Mouse (Mus musculus) heart, embryonic 11.5 days (tissue): ENCODE data around the gene Cryz. TPM values are rescaled to one million over a fixed set of nuclear protein-coding genes. Genes with fewer than 3 reads are reported as not detected.
A peak's percentile ranks its signal among the peaks of the same experiment; 100 is the strongest.
"Not testable (repeated sequence)": the region's sequence is repeated elsewhere in the genome, so short reads cannot be mapped to it uniquely, and the experiment has no call there.

ENCODE experiments used
- ATAC-seq: fragments of 200-750 bp; cut with Nextera tagmentation; replicated peaks from 2 replicates; pipeline ENCODE4 v1.8.0; 2017; ENCODE audit warnings: moderate library complexity; ENCODE audit not compliant: insufficient number of reproducible peaks, low FRiP score, low TSS enrichment
- H3K27ac ChIP-seq: fragments of 300-500 bp; sonication (generic); 2 replicates; pipeline ENCODE4 v1.5.1; 2014; ENCODE audit warnings: mild to moderate bottlenecking, low read depth, low read length
- H3K27me3 ChIP-seq: fragments of 300-500 bp; sonication (generic); 2 replicates; pipeline ENCODE4 v1.6.1; 2014; ENCODE audit warnings: mild to moderate bottlenecking, low read length, mixed read lengths; ENCODE audit not compliant: control insufficient read depth, insufficient read depth
- H3K36me3 ChIP-seq: fragments of 300-500 bp; sonication (generic); 2 replicates; pipeline ENCODE4 v1.6.1; 2014; ENCODE audit warnings: mild to moderate bottlenecking, low read length, moderate library complexity, mixed read lengths; ENCODE audit not compliant: control insufficient read depth, insufficient read depth
- H3K4me1 ChIP-seq: fragments of 300-500 bp; sonication (generic); 2 replicates; pipeline ENCODE4 v1.6.1; 2014; ENCODE audit warnings: low read length; ENCODE audit not compliant: control insufficient read depth, insufficient read depth
- H3K4me2 ChIP-seq: fragments of 300-500 bp; sonication (generic); 2 replicates; pipeline ENCODE4 v1.6.1; 2014; ENCODE audit warnings: mild to moderate bottlenecking, moderate library complexity
- H3K4me3 ChIP-seq: fragments of 300-500 bp; sonication (generic); 2 replicates; pipeline ENCODE4 v1.5.1; 2014; ENCODE audit warnings: low read depth, low read length
- H3K9ac ChIP-seq: fragments of 300-500 bp; sonication (generic); 2 replicates; pipeline ENCODE4 v1.6.1; 2014; ENCODE audit warnings: mild to moderate bottlenecking, low read depth, low read length, moderate library complexity
- H3K9me3 ChIP-seq: fragments of 300-500 bp; sonication (generic); replicated peaks from 2 replicates; pipeline ENCODE4 v1.6.1; 2016; ENCODE audit warnings: low read length; ENCODE audit not compliant: control insufficient read depth
- WGBS: fragments of 180-500 bp; shearing (Covaris S2); extraction: QIAGEN DNeasy Blood & Tissue Kit; methylation state at CpG from one replicate; pipeline ENCODE4 v1.1.7; 2014; ENCODE audit not compliant: insufficient replicate concordance; 5-methylcytosine and 5-hydroxymethylcytosine counted together
- polyA plus RNA-seq: library from polyadenylated mRNA; unstranded; fragments of >200 nt; fragmentation: Nextera tagmentation; extraction: Ambion mirVana; gene quantifications from 2 replicates; pipeline ENCODE4 v1.2.1, GENCODE M21; 2014

Cryz gene
- polyA plus RNA-seq, 1 experiment from 2014 or later = 12.2 TPM

DNA sequence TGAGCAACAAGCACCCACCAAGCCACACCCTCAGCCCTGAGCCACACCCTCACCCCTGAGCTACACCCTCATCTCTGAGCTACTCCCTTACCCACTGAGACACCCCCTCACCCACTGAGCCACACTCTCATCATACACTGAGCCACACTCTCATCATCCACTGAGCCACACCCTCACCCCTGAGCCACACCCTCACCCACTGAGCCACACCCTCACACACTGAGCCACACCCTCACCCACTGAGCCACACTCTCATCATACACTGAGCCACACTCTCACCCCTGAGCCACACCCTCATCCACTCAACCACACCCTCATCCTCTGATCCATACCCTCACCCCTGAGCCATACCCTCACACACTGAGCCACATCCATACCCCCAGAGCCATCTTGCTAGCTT is 31.8 kb downstream of the Cryz start:
- H3K4me2 ChIP-seq = no peak overlapping the region
- H3K4me3 ChIP-seq = no peak overlapping the region
- no peaks in the 10 kb centered on the region for H3K36me3 ChIP-seq
- no peaks in the 10 kb centered on the region for H3K9me3 ChIP-seq
- no peaks in the 10 kb centered on the region for H3K27me3 ChIP-seq
- H3K4me1 ChIP-seq = no peaks in the 10 kb centered on the region
- H3K27ac ChIP-seq = no peak overlapping the region
- peak; percentile 80 for ATAC-seq
- H3K9ac ChIP-seq = no peak overlapping the region

- not testable (repeated sequence) for H3K9me3 ChIP-seq, ATAC-seq, H3K4me1 ChIP-seq, H3K27me3 ChIP-seq, H3K4me2 ChIP-seq, H3K36me3 ChIP-seq, H3K4me3 ChIP-seq, H3K27ac ChIP-seq, H3K9ac ChIP-seq
- WGBS = 75% methylated on average over 2 of the region's 2 CpGs
These were observed 34.8 kb downstream of the Cryz start for GRCm38 (mm10) chr3:154631281-154631680.

- H3K27ac ChIP-seq = no peak overlapping the region
- no peaks in the 10 kb centered on the region for H3K27me3 ChIP-seq
- WGBS = 88% methylated on average over 5 of the region's 5 CpGs
- no peak for ATAC-seq
- no peaks in the 10 kb centered on the region for H3K36me3 ChIP-seq
- H3K4me1 ChIP-seq = no peaks in the 10 kb centered on the region
- no peak overlapping the region for H3K4me2 ChIP-seq
- no peaks in the 10 kb centered on the region for H3K9me3 ChIP-seq
- H3K9ac ChIP-seq = no peak overlapping the region
- no peak overlapping the region for H3K4me3 ChIP-seq
These were observed 36.6 kb downstream of the Cryz start for GRCm38 (mm10) chr3:154633091-154633490.

- 0 out of 2 replicates have a peak overlapping the region, but pooled peaks have one; percentile 2 for H3K4me3 ChIP-seq
- WGBS = 51% methylated on average over 29 of the region's 29 CpGs
- H3K27ac ChIP-seq = no peak overlapping the region
- no peaks in the 10 kb centered on the region for H3K4me1 ChIP-seq
- H3K36me3 ChIP-seq = no peaks in the 10 kb centered on the region
- ATAC-seq = no peak
- H3K9ac ChIP-seq = no peak overlapping the region
- peak overlapping the region; percentile 52 for H3K4me2 ChIP-seq
- no peaks in the 10 kb centered on the region for H3K9me3 ChIP-seq
- H3K27me3 ChIP-seq = peaks cover 13% of the 10 kb centered on the region
These were observed 50.3 kb downstream of the Cryz start for GRCm38 (mm10) chr3:154646638-154647442.

- Histone ChIP-seq H3K9ac (no peak overlapping the region), H3K4me3 (0 out of 2 replicates have a peak overlapping the region, but pooled peaks have one; percentile 2)
These were observed 50.9 kb downstream of the Cryz start for GRCm38 (mm10) chr3:154647443-154647780.

GRCm38 (mm10) chr3:154649411-154650285 is 53.1 kb downstream of the Cryz start:
- H3K4me3 ChIP-seq = no peak overlapping the region
- no peak for ATAC-seq

More at GRCm38 (mm10) chr3:154647443-154647780, 50.9 kb downstream of the Cryz start:
- H3K4me1 ChIP-seq = no peaks in the 10 kb centered on the region
- H3K9me3 ChIP-seq = no peaks in the 10 kb centered on the region
- H3K4me2 ChIP-seq = peak overlapping the region; percentile 52
- no peak for ATAC-seq
- H3K27ac ChIP-seq = no peak overlapping the region
- H3K27me3 ChIP-seq = peaks cover 18% of the 10 kb centered on the region
- H3K36me3 ChIP-seq = no peaks in the 10 kb centered on the region
- 49% methylated on average over 7 of the region's 7 CpGs for whole genome bisulfite sequencing

DNA sequence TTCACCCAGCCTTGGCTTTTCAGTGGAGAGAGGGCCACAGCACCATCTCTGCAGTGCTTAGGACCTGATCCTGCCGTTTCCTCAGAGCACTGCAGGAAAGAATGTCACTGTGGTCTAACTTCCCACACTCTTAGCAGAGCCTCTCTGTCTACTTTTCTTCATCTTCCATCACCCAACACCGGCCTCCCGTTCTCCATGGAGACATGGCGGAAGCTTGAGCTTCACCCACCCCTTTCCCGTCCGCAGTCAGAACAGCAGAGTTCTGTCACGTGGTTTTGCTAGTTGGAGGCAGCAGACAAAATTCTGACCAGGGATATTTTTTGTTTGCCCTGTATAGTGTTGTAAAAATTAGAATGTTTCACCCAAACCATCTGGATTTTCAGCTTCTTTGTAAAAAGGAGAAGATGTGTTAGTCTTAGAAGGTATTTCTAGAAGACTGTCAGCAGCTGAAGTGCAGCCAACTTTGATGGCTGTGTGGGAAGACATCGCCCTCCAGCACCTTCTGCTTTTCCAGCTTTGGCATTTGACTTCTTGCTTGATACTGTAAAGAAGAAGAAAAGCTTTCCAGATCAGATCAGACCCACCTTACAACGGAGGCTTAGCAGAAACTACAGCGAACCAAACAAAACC is 54.8 kb downstream of the Cryz start:
- Histone ChIP-seq H3K27me3 (peaks cover 23% of the 10 kb centered on the region), H3K27ac (no peak overlapping the region), H3K4me3 (no peak overlapping the region), H3K9ac (no peak overlapping the region), H3K4me1 (no peaks in the 10 kb centered on the region), H3K4me2 (no peak overlapping the region), H3K9me3 (no peaks in the 10 kb centered on the region), H3K36me3 (no peaks in the 10 kb centered on the region)
- no peak for ATAC-seq
- WGBS = 73% methylated on average over 10 of the region's 10 CpGs

More at GRCm38 (mm10) chr3:154649411-154650285, 53.1 kb downstream of the Cryz start:
- peaks cover 20% of the 10 kb centered on the region for H3K27me3 ChIP-seq
- no peak overlapping the region for H3K4me2 ChIP-seq
- no peaks in the 10 kb centered on the region for H3K4me1 ChIP-seq
- no peaks in the 10 kb centered on the region for H3K9me3 ChIP-seq
- WGBS = 76% methylated on average over 20 of the region's 20 CpGs
- no peak overlapping the region for H3K27ac ChIP-seq
- no peaks in the 10 kb centered on the region for H3K36me3 ChIP-seq
- H3K9ac ChIP-seq = no peak overlapping the region

DNA sequence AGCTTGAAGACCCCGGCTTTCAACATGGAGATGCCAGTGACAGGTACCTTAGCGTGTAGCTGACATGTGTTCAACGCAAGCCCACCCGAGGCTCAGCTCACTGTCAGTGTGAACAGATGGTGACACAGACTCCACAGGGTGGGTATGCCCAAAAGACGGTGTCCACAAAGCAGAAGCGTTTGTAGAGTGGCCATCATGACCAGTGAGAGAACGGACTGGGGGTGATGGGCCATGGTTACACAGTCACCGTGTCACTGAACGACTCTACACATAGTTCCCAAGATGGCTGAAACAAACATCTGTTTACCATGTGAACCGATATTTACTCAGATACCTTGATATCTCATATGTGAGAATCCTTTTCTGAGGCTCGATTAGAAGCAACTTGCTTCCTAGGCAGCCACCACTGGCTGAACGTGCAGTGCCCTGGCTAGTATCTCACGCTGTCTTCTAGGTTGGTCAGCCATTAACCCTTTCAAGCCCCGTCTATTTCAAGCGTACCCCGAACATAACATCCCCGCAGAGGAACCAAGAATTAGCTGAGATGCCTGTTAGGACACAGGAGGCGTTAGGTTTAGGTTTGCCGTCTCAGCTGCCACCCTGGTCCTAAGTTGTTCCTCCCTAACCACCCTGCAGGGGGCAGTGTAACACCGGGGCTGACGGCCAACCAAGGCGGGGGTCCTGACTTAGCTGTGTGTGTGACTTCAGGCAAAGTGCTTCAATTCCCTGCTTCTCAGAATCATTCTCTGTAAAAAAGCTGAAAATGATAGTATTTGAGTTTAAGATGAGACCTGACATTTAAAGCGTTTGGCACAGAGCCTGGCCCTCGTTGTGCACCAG is 56.3 kb downstream of the Cryz start:
- no peaks in the 10 kb centered on the region for H3K9me3 ChIP-seq
- no peak for ATAC-seq
- H3K9ac ChIP-seq = no peak overlapping the region
- no peak overlapping the region for H3K27ac ChIP-seq
- H3K4me1 ChIP-seq = no peaks in the 10 kb centered on the region
- no peak overlapping the region for H3K4me2 ChIP-seq
- peaks cover 23% of the 10 kb centered on the region for H3K27me3 ChIP-seq
- WGBS = 43% methylated on average over 24 of the region's 24 CpGs
- no peaks in the 10 kb centered on the region for H3K36me3 ChIP-seq
- no peak overlapping the region for H3K4me3 ChIP-seq
